Mouse (Mus musculus) naive thymus-derived CD4-positive, alpha-beta T cell, adult 2 months (primary cell): Measurements from ENCODE around the gene Ar.

ENCODE experiments used
- DNase-seq: peaks from one replicate; pipeline ENCODE4 v3.0.0-alpha.2; 2011; ENCODE audit warnings: low read depth

The Ar gene

DNA sequence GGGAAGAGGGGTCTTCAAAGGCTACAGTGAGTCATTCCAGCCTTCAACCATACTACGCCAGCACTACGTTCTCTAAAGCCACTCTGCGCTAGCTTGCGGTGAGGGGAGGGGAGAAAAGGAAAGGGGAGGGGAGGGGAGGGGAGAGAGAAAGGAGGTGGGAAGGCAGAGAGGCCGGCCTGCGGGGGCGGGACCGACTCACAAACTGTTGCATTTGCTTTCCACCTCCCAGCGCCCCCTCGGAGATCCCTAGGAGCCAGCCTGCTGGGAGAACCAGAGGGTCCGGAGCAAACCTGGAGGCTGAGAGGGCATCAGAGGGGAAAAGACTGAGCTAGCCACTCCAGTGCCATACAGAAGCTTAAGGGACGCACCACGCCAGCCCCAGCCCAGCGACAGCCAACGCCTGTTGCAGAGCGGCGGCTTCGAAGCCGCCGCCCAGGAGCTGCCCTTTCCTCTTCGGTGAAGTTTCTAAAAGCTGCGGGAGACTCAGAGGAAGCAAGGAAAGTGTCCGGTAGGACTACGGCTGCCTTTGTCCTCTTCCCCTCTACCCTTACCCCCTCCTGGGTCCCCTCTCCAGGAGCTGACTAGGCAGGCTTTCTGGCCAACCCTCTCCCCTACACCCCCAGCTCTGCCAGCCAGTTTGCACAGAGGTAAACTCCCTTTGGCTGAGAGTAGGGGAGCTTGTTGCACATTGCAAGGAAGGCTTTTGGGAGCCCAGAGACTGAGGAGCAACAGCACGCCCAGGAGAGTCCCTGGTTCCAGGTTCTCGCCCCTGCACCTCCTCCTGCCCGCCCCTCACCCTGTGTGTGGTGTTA, at the start of gene Ar:
TSS of gene Ar (plus strand) at position 239 of the 812 bp plus-strand sequence.
- DNase-seq: peak; percentile 64

DNA sequence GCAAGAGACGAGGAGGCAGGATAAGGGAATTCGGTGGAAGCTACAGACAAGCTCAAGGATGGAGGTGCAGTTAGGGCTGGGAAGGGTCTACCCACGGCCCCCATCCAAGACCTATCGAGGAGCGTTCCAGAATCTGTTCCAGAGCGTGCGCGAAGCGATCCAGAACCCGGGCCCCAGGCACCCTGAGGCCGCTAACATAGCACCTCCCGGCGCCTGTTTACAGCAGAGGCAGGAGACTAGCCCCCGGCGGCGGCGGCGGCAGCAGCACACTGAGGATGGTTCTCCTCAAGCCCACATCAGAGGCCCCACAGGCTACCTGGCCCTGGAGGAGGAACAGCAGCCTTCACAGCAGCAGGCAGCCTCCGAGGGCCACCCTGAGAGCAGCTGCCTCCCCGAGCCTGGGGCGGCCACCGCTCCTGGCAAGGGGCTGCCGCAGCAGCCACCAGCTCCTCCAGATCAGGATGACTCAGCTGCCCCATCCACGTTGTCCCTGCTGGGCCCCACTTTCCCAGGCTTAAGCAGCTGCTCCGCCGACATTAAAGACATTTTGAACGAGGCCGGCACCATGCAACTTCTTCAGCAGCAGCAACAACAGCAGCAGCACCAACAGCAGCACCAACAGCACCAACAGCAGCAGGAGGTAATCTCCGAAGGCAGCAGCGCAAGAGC, 1.3 kb downstream of the Ar start:
- DNase-seq: peak; percentile 42

DNA sequence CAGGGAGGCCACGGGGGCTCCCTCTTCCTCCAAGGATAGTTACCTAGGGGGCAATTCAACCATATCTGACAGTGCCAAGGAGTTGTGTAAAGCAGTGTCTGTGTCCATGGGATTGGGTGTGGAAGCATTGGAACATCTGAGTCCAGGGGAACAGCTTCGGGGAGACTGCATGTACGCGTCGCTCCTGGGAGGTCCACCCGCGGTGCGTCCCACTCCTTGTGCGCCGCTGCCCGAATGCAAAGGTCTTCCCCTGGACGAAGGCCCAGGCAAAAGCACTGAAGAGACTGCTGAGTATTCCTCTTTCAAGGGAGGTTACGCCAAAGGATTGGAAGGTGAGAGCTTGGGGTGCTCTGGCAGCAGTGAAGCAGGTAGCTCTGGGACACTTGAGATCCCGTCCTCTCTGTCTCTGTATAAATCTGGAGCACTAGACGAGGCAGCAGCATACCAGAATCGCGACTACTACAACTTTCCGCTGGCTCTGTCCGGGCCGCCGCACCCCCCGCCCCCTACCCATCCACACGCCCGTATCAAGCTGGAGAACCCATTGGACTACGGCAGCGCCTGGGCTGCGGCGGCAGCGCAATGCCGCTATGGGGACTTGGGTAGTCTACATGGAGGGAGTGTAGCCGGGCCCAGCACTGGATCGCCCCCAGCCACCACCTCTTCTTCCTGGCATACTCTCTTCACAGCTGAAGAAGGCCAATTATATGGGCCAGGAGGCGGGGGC, 2.0 kb downstream of the Ar start:
- no peak for DNase-seq

DNA sequence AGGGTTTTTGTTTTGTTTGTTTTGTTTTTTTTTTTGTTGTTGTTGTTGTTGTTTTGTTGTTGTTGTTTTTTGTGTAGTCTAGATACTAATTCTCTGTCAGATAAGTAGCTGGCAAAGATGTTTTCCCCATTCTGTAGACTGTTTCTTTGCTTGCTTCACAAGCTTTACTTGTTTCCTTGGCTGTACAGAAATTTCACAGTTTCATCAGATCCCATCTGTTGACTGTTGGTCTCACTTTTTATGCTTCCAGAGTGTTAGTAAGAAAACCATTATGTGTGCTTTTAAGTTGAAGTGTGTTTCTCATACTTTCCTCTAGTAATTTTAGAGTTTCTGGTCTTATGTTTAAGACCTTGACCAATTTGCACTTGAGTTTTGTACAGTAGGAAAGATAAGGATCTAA, 41.2 kb downstream of the Ar start:
- DNase-seq: no peak

DNA sequence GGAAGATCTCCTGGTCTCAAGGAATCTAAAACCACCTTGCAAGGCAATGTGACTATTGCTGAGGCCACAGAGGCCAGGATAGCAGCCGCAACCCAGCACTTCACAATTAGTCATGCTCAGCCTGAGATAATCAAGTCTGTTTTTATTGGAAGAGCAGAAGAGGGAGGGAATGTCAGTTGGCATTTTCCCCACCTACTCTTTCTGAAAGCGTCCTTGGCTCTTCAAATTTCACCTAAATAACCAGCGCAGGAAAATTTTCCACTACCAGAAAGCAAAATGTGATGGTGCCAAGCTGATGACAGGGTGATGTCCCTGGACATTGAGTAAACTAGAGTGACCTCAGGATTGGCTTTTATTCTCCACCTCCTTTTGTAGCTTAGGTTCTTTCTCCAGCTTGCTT, 57.2 kb downstream of the Ar start:
- no peak for DNase-seq

DNA sequence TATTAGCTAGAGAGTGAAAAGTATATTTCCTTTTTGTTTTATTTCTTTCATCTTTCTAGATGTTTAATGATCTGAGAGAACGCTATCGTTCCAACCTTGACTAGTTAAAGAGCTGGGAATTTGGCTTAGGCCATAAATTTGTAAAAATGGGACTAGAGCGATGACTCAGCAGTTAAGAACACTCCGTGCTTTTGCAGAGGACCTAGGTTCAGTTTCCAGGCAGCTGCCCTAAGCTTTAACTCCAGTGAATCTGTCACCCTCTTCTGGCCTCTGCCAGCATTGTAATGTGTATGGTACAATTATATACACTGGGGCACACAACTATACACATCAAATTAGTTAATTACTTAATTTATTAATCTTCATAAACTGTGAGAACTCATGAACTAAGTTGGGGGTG, 58.6 kb downstream of the Ar start:
- no peak for DNase-seq

DNA sequence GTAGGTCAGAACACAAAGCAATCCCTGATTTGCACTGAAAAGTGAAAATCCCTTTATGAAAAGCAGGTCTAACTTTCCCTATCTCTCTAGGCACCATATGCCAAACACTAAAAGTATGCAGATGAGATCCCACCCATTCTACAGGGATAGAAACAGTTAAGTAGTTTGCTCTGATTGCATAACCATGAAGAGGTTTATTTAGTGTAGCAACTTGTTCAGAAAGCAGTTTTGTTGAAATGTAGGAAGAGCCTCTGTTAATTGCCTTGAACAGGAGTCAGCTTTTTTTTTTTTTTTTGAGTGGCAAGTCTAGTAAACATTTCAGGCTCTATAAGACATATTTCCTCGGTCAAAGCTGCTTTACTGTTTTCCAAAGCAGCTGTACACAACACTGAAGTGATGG, 67.5 kb downstream of the Ar start:
- DNase-seq: no peak

DNA sequence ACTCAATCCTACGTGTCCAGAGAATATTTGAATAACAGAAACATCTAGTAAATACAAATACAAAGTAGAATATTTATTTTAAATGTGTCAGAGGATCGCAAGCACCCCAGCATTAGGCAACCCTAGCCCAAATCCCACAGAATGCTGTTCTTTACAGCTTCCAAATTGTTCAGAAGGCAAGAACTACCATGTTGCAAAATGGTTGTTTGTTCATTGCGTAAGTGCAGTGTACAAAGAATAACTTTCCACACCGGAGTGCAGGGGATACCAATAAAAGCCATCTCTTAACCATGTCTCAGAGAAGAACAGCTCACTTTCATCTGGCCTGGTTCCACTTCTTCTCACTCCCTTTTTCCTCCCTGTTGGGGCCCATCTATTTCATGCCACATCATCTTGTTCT, 90.4 kb downstream of the Ar start:
- DNase-seq: no peak

DNA sequence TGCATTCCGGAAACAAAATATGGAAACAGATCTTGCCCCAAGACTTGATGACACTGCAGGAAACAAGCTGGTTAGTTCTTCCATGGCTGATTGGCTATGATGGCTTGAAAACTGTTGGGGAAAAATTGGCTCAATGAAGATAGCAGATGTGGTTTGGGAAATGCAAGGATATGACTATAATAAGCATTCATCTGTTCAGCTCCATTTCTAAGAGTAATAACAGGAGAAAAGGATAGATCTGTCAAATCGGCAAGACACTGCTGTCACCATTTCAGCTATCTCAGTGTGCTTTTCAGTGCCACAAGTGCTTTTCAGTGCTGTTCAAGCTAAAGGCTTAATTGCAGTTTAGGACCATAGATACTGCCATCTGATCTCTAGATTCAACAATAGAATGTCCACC, 96.5 kb downstream of the Ar start:
- DNase-seq: no peak

DNA sequence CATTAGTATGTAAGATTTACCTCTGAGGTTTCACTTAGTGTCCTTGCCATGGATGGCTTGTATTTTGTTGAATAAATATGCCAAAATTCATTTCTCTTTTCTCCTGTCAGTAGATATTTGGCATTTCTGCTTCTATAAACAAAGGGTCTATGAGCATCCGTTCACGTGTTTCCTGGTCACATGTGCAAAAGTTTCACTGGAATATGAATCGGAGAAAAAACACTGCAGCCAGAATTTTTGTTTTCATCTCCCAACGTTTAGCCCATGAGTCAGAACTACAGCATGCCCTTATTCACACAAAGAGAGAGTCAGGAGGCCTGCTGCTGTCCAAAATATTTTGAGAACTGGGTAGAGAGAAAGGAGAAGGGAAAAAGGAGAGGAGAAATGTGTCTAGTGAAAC, 99.8 kb downstream of the Ar start:
- no peak for DNase-seq

DNA sequence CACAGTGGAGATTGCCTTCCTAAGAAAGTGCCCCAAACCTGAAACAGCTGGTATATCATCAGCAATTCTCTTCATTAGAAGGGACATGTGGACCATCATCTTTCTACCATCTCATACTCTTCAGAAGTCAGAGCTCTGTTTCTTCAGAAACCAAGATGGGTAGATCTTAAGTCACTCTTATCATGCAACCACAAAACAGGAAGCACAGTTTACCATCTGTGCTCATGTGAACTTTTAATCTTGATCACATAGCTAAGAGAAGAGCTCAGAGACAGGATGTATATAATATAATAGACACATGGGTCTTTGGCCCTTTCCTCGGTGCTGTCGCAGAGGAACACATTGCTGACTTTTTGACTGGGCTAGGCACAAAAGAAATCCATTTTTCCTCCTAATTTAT, 111.1 kb downstream of the Ar start:
- DNase-seq: peak; percentile 67

DNA sequence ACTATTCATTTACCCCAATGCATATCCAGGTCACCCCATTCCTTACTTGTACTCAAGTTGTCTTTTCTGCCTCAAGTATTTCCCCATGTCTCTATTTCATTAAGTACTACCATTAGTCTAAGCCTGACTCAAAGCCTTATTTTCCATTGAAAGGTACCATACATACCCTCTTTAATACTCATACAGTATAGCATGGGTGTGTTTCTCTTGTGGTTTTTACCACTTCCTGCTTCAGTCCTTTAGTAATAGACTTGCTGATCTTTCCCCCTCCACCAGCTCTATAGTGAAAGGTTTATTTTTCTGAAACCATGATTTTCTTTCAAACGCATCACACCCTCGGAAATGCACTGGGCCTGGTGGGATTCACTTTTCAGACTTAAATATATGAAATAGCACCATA, 117.2 kb downstream of the Ar start:
- peak; percentile 65 for DNase-seq

DNA sequence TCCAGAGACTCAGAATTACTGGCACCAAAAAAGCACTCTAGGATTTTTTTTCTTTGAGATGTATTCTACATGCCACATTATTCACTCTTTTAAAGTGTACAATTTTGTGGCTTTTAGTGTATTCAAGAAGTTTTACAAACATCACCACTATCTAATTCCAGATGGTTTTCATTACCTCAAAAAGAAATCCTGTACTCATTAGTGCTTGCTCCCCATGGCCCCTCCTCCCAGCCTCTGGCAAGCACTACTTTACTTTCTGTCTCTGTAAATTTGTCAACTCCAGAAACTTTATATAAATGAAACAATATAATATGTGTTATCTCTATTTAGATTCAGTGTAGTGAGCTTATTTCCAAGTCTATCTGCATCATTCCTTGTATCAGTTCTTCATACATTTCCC, 122.8 kb downstream of the Ar start:
- DNase-seq: no peak

DNA sequence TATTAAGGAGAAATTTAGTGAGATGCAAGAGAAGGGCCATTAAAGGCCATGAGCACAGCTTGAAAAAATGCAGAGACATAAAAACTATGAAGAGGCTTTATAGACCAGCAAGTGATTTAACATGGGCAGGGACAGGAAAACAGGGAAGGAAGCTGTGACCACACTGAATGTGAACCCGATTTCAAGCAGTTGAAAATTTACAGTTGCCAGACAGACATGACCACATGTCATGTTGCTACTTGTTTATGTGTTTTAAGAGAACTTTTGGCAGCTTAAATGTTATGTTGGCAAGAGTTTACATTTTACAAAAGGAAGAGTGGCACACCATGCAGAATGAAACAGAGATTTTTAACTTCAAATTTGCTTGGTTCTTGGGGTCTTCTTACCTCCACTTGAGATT, 143.2 kb downstream of the Ar start:
- DNase-seq: no peak

DNA sequence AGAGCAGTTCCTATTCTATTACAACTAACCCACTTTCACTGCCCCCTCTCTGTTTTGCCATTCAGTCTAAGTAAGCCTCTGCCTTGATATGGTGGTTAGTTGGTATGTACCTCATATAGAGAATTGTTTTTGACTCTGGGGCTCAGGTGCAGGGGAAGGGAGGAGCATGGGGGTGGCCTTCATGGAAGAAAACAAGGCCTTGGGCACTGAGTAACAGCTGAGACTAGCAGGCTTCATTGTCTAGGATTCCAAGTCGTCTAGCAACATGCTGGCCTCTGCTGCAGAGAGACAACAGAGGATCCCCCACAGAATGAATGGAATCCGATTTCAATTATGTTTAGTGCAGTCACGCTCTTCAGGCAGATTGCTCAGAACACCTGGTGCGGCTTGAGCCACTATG, 152.1 kb downstream of the Ar start:
- no peak for DNase-seq

DNA sequence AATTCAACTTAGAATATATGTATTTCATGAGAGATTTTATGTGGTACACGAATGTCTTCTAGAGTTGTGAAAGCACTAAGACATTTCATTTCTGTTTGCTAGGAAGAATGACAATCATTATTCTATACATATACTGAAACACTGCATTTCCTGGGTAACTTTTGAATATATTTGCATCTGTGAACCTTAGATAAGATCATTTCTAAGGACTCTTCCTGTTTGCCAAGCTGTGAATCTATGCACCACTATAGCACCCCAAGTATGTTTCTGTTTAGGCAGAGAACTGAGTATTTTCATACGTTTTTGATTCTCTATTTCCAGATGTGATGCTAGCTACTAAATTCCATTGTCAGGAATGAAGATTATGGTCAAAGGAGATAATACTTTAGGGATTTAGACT, 153.4 kb downstream of the Ar start:
- DNase-seq: no peak

DNA sequence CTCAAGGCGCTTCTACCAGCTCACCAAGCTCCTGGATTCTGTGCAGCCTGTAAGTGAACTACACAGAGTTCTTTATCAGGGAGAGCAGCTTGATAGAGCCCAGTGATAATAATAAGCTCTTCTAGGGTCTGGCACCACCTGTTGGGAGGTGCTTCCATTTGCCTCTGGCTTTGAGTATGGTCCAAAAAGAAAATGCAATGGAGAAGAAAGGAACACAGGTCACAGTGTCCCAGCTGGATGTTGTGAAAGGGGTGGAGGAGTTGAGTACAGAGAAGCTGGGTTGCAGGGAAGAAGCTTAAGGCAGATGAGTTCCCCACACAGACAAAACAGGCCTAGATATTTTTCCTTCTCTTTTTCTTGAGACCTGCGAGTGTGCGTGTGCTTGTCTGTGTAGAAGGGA, 167.4 kb downstream of the Ar start:
- DNase-seq: no peak

DNA sequence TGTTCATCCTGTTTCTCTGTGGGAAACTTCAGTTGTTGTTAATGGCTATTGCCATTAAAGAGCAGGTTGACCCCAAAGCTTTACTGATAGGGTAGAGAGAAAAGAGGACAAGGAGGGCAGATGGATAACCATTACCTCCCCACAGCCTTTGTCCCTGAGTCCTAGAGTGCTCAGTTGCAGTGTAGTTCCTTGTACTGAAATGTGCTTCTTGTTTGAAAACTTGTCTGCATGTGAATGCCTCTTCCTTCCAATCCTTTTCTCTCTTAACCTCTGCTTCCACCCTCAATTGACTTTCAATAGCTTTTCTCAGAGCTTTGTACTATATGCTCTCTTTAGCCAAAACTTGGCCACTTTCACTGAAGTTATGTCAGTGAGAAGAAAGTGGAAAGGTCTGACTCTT, 168.9 kb downstream of the Ar start:
- no peak for DNase-seq

DNA sequence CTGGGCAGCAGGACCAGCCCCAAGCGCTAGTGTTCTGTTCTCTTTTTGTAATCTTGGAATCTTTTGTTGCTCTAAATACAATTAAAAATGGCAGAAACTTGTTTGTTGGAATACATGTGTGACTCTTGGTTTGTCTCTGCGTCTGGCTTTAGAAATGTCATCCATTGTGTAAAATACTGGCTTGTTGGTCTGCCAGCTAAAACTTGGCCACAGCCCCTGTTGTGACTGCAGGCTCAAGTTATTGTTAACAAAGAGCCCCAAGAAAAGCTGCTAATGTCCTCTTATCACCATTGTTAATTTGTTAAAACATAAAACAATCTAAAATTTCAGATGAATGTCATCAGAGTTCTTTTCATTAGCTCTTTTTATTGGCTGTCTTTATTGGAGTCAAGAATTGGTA, 174.5 kb downstream of the Ar start:
- DNase-seq: no peak

DNA sequence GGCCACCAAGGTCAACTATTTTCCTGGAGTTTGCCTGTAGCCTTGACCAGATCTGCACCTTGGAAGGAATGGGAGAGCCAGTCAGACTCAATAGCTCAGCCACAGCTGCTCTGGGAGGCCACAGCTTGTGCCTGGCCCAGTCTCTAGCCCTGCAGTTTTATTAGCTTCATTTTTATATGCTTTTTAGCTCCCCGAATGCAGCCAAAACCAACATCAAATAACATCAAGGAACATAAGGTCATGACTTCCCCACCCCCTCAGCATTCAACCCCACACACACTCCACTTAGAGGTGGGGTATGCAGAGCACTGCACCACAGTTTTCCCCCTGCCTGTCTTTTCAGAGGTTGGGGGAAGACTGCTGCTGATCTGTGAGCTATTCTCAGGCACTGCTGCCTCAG, 198.9 kb downstream of the Ar start:
- DNase-seq: no peak

DNA sequence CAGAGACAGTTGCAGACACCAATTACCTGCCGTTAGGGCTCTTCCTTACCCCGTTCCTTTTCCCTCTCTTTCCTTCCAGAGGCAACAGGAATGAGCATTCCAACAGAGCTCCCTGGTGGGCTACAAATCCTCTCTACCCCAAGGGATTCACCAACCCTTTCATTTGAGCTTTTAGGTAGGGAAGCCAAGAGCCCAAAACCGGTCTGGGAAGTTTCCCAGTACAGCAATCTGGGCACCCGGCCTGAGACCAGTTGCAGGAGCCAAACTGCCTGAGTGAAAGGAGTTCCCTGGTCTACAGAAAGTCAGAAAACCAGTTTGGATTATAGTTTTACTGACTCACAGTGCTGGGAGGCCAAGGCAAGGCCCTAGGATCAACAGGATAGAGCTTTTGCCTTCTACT, 199.5 kb downstream of the Ar start:
- DNase-seq: no peak
